Mouse (Mus musculus): Measurements from ENCODE around the gene Gpbp1l1. TPM values are rescaled to one million over a fixed set of nuclear protein-coding genes. Genes with fewer than 3 reads are reported as not detected.

Gpbp1l1 gene
- polyA plus RNA-seq, 1 experiment: 18.1 TPM

- H3K4me3 ChIP-seq: no peak overlapping the region
- peaks cover 9% of the 10 kb centered on the region for H3K79me2 ChIP-seq (ENCODE audit: control insufficient read depth, insufficient read depth)
- H3K36me3 ChIP-seq (ENCODE audit: control insufficient read depth, insufficient read depth): peaks cover 58% of the 10 kb centered on the region
- no peak for TF ChIP-seq MYOD1 (IDR thresholded peaks at IDR 0.05; ENCODE audit: control insufficient read depth in 1 of 3, insufficient read length in 2 of 3, low read depth in 2 of 3)
- no peak for TF ChIP-seq POLR2A (IDR thresholded peaks at IDR 0.05; ENCODE audit: insufficient read length, low read depth)
- no peak for TF ChIP-seq CEBPB (IDR thresholded peaks at IDR 0.05; ENCODE audit: insufficient read depth, poor library complexity, severe bottlenecking)
- no peak for TF ChIP-seq USF1 (IDR thresholded peaks at IDR 0.05; ENCODE audit: low read depth)
- TF ChIP-seq MAX (IDR thresholded peaks at IDR 0.05; ENCODE audit: low read depth): no peak
- no peak for TF ChIP-seq SRF (IDR thresholded peaks at IDR 0.05; ENCODE audit: control insufficient read depth, insufficient read length, low read depth)
- no peak for TF ChIP-seq REST (IDR thresholded peaks at IDR 0.05; ENCODE audit: insufficient read depth, insufficient read length)
- no peak for TF ChIP-seq POLR2AphosphoS2 (IDR thresholded peaks at IDR 0.05; ENCODE audit: insufficient read length, low read depth)
- no peak for TF ChIP-seq TCF12 (IDR thresholded peaks at IDR 0.05; ENCODE audit: insufficient read depth, poor library complexity, severe bottlenecking)
- H3ac ChIP-seq (ENCODE audit: control insufficient read depth, insufficient read length): no peak overlapping the region
- H3K27me3 ChIP-seq (ENCODE audit: control insufficient read depth, insufficient read depth, insufficient read length): no peaks in the 10 kb centered on the region
- H3K4me2 ChIP-seq (ENCODE audit: low read depth): no peak overlapping the region
Measured at GRCm38 (mm10) chr4:116612621-116613020, 55.2 kb downstream of the Gpbp1l1 start.

- peaks cover 58% of the 10 kb centered on the region for H3K36me3 ChIP-seq (ENCODE audit: control insufficient read depth, insufficient read depth)
- no peaks in the 10 kb centered on the region for H3K27me3 ChIP-seq (ENCODE audit: control insufficient read depth, insufficient read depth, insufficient read length)
- no peak overlapping the region for H3K4me2 ChIP-seq (ENCODE audit: low read depth)
- no peak overlapping the region for H3K4me3 ChIP-seq
- TF ChIP-seq CEBPB (IDR thresholded peaks at IDR 0.05; ENCODE audit: insufficient read depth, poor library complexity, severe bottlenecking) (no peak), TCF12 (IDR thresholded peaks at IDR 0.05; ENCODE audit: insufficient read depth, poor library complexity, severe bottlenecking) (no peak), E2F4 (IDR thresholded peaks at IDR 0.05; ENCODE audit: insufficient read depth) (no peak), MYOD1 (IDR thresholded peaks at IDR 0.05; ENCODE audit: control insufficient read depth in 1 of 3, insufficient read length in 2 of 3, low read depth in 2 of 3) (no peak), TCF3 (IDR thresholded peaks at IDR 0.05; ENCODE audit: insufficient read length, low read depth) (no peak), MAX (IDR thresholded peaks at IDR 0.05; ENCODE audit: low read depth) (no peak), USF1 (IDR thresholded peaks at IDR 0.05; ENCODE audit: low read depth) (no peak), REST (IDR thresholded peaks at IDR 0.05; ENCODE audit: insufficient read depth, insufficient read length) (no peak), POLR2AphosphoS2 (IDR thresholded peaks at IDR 0.05; ENCODE audit: insufficient read length, low read depth) (no peak), MYOG (IDR thresholded peaks at IDR 0.05; ENCODE audit: control insufficient read depth in 1 of 3, insufficient read depth in 1 of 3, insufficient read length in 2 of 3, low read depth in 2 of 3) (no peak), POLR2A (IDR thresholded peaks at IDR 0.05; ENCODE audit: insufficient read length, low read depth) (no peak), SRF (IDR thresholded peaks at IDR 0.05; ENCODE audit: control insufficient read depth, insufficient read length, low read depth) (no peak)
- H3K79me2 ChIP-seq (ENCODE audit: control insufficient read depth, insufficient read depth): peaks cover 18% of the 10 kb centered on the region
- H3ac ChIP-seq (ENCODE audit: control insufficient read depth, insufficient read length): no peak overlapping the region
Measured at GRCm38 (mm10) chr4:116615237-116615636, 57.8 kb downstream of the Gpbp1l1 start.

- peaks cover 60% of the 10 kb centered on the region for H3K79me2 ChIP-seq (ENCODE audit: control insufficient read depth, insufficient read depth)
- no peak overlapping the region for H3K4me3 ChIP-seq
- TF ChIP-seq MYOD1 (IDR thresholded peaks at IDR 0.05; ENCODE audit: control insufficient read depth in 1 of 3, insufficient read length in 2 of 3, low read depth in 2 of 3) (no peak), POLR2AphosphoS2 (IDR thresholded peaks at IDR 0.05; ENCODE audit: insufficient read length, low read depth) (no peak), E2F4 (IDR thresholded peaks at IDR 0.05; ENCODE audit: insufficient read depth) (no peak), CEBPB (IDR thresholded peaks at IDR 0.05; ENCODE audit: insufficient read depth, poor library complexity, severe bottlenecking) (no peak), POLR2A (IDR thresholded peaks at IDR 0.05; ENCODE audit: insufficient read length, low read depth) (no peak), MYOG (IDR thresholded peaks at IDR 0.05; ENCODE audit: control insufficient read depth in 1 of 3, insufficient read depth in 1 of 3, insufficient read length in 2 of 3, low read depth in 2 of 3) (no peak), TCF12 (IDR thresholded peaks at IDR 0.05; ENCODE audit: insufficient read depth, poor library complexity, severe bottlenecking) (no peak), SRF (IDR thresholded peaks at IDR 0.05; ENCODE audit: control insufficient read depth, insufficient read length, low read depth) (no peak), TCF3 (IDR thresholded peaks at IDR 0.05; ENCODE audit: insufficient read length, low read depth) (no peak), MAX (IDR thresholded peaks at IDR 0.05; ENCODE audit: low read depth) (no peak), REST (IDR thresholded peaks at IDR 0.05; ENCODE audit: insufficient read depth, insufficient read length) (no peak), USF1 (IDR thresholded peaks at IDR 0.05; ENCODE audit: low read depth) (no peak)
- H3ac ChIP-seq (ENCODE audit: control insufficient read depth, insufficient read length): no peak overlapping the region
- no peak overlapping the region for H3K4me2 ChIP-seq (ENCODE audit: low read depth)
- H3K36me3 ChIP-seq (ENCODE audit: control insufficient read depth, insufficient read depth): peaks cover 16% of the 10 kb centered on the region
- H3K27me3 ChIP-seq (ENCODE audit: control insufficient read depth, insufficient read depth, insufficient read length): no peaks in the 10 kb centered on the region
Measured at GRCm38 (mm10) chr4:116624831-116625230, 67.4 kb downstream of the Gpbp1l1 start.

DNA sequence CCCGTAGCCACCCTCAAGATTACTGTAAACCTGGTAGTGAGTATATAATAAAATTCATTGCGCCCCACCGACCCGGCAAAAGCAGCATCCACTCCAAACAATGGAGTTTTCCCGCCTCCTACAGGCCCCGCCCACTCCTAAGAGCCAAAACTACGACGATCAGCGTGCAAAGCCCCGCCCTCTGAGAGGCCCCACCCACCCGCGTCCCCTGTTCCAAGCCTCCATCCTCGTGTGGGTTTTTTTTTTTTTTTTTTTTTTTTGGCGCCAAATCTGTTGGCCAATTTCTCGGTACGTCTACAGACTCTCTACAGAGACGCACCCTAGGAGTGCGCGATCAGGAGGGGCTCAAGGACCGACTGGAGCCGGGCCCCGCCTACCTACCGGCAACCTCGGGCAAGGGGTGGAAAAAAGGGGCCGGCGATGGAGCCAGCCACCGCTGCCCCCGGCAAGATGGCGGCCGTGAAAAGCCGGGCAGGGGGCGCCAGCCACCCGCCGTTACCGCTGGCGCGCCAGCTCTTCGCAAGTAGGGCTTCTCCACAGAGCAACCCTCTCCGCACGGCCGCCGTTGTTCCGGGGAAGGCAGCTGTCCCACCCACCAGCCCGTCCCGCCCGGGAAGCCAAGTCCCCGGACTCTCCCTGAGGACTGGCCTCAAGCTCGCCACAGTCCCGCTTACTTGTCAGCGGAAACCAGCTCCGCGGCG is 69.3 kb downstream of the Gpbp1l1 start:
- Histone ChIP-seq H3K79me2 (ENCODE audit: control insufficient read depth, insufficient read depth) (peaks cover 47% of the 10 kb centered on the region), H3K36me3 (ENCODE audit: control insufficient read depth, insufficient read depth) (peaks cover 6% of the 10 kb centered on the region), H3ac (ENCODE audit: control insufficient read depth, insufficient read length) (peak overlapping the region; percentile 16), H3K4me2 (ENCODE audit: low read depth) (peak overlapping the region; percentile 95), H3K27me3 (ENCODE audit: control insufficient read depth, insufficient read depth, insufficient read length) (no peaks in the 10 kb centered on the region), H3K4me3 (peak overlapping the region; percentile 81)
- TF ChIP-seq MYOG (IDR thresholded peaks at IDR 0.05; ENCODE audit: control insufficient read depth in 1 of 3, insufficient read depth in 1 of 3, insufficient read length in 2 of 3, low read depth in 2 of 3) (no peak), E2F4 (IDR thresholded peaks at IDR 0.05; ENCODE audit: insufficient read depth) (peak; percentile 72)

DNA sequence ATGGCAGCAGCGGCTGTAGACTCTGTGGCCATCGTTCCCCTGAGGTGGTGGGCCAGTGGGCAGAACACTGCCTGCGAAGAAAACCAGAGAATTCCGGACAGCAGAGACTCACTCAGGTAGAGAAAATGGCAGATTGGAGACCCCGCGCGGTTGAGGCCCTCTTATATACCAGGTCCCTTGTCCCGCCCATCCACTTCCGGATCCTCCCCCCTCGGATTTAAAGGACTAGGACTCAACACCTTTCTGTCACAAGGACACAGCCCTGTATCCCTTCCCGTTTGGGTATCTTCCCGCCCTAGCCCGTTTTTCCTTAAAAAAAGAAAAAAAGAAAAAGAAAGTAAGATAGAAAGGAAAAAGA is 69.9 kb downstream of the Gpbp1l1 start:
- peak; percentile 72 for TF ChIP-seq POLR2AphosphoS2 (IDR thresholded peaks at IDR 0.05; ENCODE audit: insufficient read length, low read depth)
- TF ChIP-seq CEBPB (IDR thresholded peaks at IDR 0.05; ENCODE audit: insufficient read depth, poor library complexity, severe bottlenecking): no peak
- peak; percentile 87 for TF ChIP-seq POLR2A (IDR thresholded peaks at IDR 0.05; ENCODE audit: insufficient read length, low read depth)
- Histone ChIP-seq H3K79me2 (ENCODE audit: control insufficient read depth, insufficient read depth) (peaks cover 41% of the 10 kb centered on the region), H3K27me3 (ENCODE audit: control insufficient read depth, insufficient read depth, insufficient read length) (no peaks in the 10 kb centered on the region), H3K36me3 (ENCODE audit: control insufficient read depth, insufficient read depth) (peaks cover 2% of the 10 kb centered on the region), H3ac (ENCODE audit: control insufficient read depth, insufficient read length) (peak overlapping the region; percentile 16), H3K4me3 (peak overlapping the region; percentile 81), H3K4me2 (ENCODE audit: low read depth) (peak overlapping the region; percentile 87)

All from myocyte (in vitro differentiated cells).